Mouse (Mus musculus) erythroblast, embryonic 14.5 days (primary cell): ENCODE measurements around the gene Gpr141.

Experiments used
- GATA1 ChIP-seq: IDR thresholded peaks from 2 replicates; pipeline ENCODE4 v1.6.1; 2012; ENCODE audit warnings: low read length, inconsistent platforms, mixed read lengths
- TAL1 ChIP-seq: IDR thresholded peaks from 3 replicates; pipeline ENCODE4 v1.6.1; 2012; ENCODE audit warnings: low read length, inconsistent platforms, mixed read lengths

GRCm38 (mm10) chr13:19819926-19820325, 4.1 kb downstream of the Gpr141 start:
- no peak for TF ChIP-seq GATA1
- TF ChIP-seq TAL1, result no peak
